Mouse (Mus musculus) G1E (cell line): ENCODE results near the gene Tuba1c.

Experiments used
- CTCF ChIP-seq: IDR thresholded peaks from 2 replicates; pipeline ENCODE4 v1.5.1; 2012; ENCODE audit warnings: low read depth, low read length, inconsistent platforms, mixed read lengths
- GATA1 ChIP-seq: IDR thresholded peaks from 2 replicates; pipeline ENCODE4 v1.6.1; 2012; ENCODE audit warnings: borderline replicate concordance, low read length, inconsistent platforms, mixed read lengths
- GATA2 ChIP-seq: IDR thresholded peaks from 2 replicates; pipeline ENCODE4 v1.6.1; 2012; ENCODE audit warnings: low read depth, low read length, inconsistent platforms, borderline replicate concordance
- POLR2AphosphoS5 ChIP-seq: IDR thresholded peaks from 2 replicates; pipeline ENCODE4 v1.6.1; 2012; ENCODE audit warnings: low read depth, low read length, inconsistent platforms; ENCODE audit not compliant: insufficient replicate concordance
- TAL1 ChIP-seq: conservative IDR thresholded peaks from 2 replicates; pipeline ENCODE4 v1.6.1; 2012; ENCODE audit warnings: low read depth, low read length, inconsistent platforms, mixed read lengths

- TF ChIP-seq CTCF = no peak
- no peak for TF ChIP-seq GATA2
- TF ChIP-seq TAL1 = no peak
- no peak for TF ChIP-seq GATA1
- no peak for TF ChIP-seq POLR2AphosphoS5
Observed at GRCm38 (mm10) chr15:99014496-99015030, 15.1 kb upstream of the Tuba1c start.
